22 mouse cellular contexts compared by ENCODE assay signal in genomic region chr16:90648161-90648560, GRCm38 (mm10).
"Had no signal": no experiment of that assay in that cellular context is flagged by ENCODE, and none has a peak within 500 bp of the region (broad histone marks: within the 10 kb centered on the region; RNA-seq: fewer than 3 reads in every experiment).

No protein-coding gene starts in this region.

- H3K4me1 ChIP-seq: limb, embryonic 10.5 days; limb, embryonic 13.5 days; liver, embryonic 12.5 days; liver, embryonic 15.5 days; lung, embryonic 15.5 days; megakaryocyte, embryonic 14.5 days; midbrain, embryonic 15.5 days; neural tube, embryonic 13.5 days; stomach, embryonic 15.5 days had no signal

- H3K9me3 ChIP-seq: limb, embryonic 10.5 days; limb, embryonic 13.5 days; liver, embryonic 12.5 days; liver, embryonic 15.5 days; lung, embryonic 15.5 days; midbrain, embryonic 12.5 days; midbrain, embryonic 15.5 days; stomach, embryonic 15.5 days had no signal

- H3K27ac ChIP-seq: kidney, postnatal 0 days; layer of hippocampus, adult 2 months; limb, embryonic 10.5 days; limb, embryonic 13.5 days; liver, embryonic 12.5 days; liver, embryonic 15.5 days; lung, embryonic 15.5 days; midbrain, embryonic 12.5 days; midbrain, embryonic 15.5 days; neural tube, embryonic 13.5 days; stomach, embryonic 15.5 days had no signal

- H3K36me3 ChIP-seq: limb, embryonic 10.5 days; limb, embryonic 13.5 days; liver, embryonic 12.5 days; liver, embryonic 15.5 days; lung, embryonic 15.5 days; midbrain, embryonic 12.5 days; midbrain, embryonic 15.5 days; neural tube, embryonic 13.5 days; stomach, embryonic 15.5 days had no signal

- DNase-seq: kidney, postnatal 25 days; layer of hippocampus, adult 9-11 months; liver; lung, adult 18-20 months; lung, postnatal 10 days; lung, postnatal 36 days; right cerebral cortex, postnatal 25 days; spleen, adult 18-20 months; thymus, postnatal 25 days had no signal

- H3K4me3 ChIP-seq: layer of hippocampus, adult 2 months; limb, embryonic 10.5 days; limb, embryonic 13.5 days; liver, embryonic 12.5 days; liver, embryonic 15.5 days; lung, embryonic 15.5 days; megakaryocyte, embryonic 14.5 days; midbrain, embryonic 12.5 days; midbrain, embryonic 15.5 days; myocyte; neural tube, embryonic 13.5 days; stomach, embryonic 15.5 days had no signal

- H3K27me3 ChIP-seq: limb, embryonic 13.5 days; liver, embryonic 12.5 days; liver, embryonic 15.5 days; lung, embryonic 15.5 days; megakaryocyte, embryonic 14.5 days; midbrain, embryonic 12.5 days; midbrain, embryonic 15.5 days; stomach, embryonic 15.5 days had no signal
